Mouse (Mus musculus): ENCODE results near the gene Gm42906. TPM values are rescaled to one million over a fixed set of nuclear protein-coding genes. Genes with fewer than 3 reads are reported as not detected.

Gene Gm42906
- total RNA-seq, 2 experiments from 2014 or later = not detected

GRCm38 (mm10) chr5:151046131-151046530 is 381.8 kb downstream of the Gm42906 start:
- no peak for ATAC-seq (replicated peaks; ENCODE audit: poor library complexity)

DNA sequence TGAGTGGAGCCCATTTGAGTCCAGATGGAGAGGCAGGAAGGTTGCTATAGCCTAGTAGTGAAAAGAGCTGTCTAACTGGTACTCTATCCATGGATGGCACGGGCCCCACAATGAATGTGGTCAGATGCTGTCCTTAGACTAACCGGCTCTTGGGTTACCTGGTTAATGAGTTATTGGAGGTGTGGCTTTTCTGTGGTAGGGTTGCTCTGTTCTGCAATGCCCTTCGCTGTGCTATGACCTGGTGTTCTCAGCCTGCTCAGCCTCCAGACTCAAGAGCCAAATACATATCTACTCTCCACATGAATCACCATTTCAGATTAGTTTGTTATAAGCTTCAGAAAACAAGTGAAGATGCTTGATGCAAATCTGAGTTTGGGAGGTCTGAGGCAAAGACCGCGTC is 385.1 kb downstream of the Gm42906 start:
- ATAC-seq (replicated peaks; ENCODE audit: poor library complexity) = no peak

DNA sequence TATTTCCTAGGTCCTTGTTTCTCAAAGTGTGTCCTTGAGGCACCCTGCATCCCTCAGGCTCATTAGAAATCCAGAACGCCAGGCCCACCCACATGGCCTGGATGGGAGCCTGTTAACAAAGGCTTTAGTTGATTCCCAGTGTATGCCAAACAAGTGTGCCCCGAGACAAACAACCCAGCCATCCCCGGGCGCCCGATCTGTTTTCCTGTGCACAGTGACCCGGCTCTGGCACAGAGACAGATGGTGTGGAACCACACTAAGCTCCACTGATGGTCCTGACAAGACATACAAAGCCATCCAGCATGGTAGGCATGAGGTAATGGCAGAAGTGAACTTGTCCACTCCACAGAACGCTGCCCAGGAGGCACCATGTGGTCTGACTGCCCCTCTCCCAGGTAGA is 390.1 kb downstream of the Gm42906 start:
- ATAC-seq (replicated peaks; ENCODE audit: poor library complexity) = no peak

- ATAC-seq (replicated peaks; ENCODE audit: poor library complexity) = no peak
Observed at GRCm38 (mm10) chr5:151034715-151035512, 393.0 kb downstream of the Gm42906 start.

- no peak for ATAC-seq (replicated peaks; ENCODE audit: poor library complexity)
Observed at GRCm38 (mm10) chr5:151028906-151029305, 399.1 kb downstream of the Gm42906 start.

DNA sequence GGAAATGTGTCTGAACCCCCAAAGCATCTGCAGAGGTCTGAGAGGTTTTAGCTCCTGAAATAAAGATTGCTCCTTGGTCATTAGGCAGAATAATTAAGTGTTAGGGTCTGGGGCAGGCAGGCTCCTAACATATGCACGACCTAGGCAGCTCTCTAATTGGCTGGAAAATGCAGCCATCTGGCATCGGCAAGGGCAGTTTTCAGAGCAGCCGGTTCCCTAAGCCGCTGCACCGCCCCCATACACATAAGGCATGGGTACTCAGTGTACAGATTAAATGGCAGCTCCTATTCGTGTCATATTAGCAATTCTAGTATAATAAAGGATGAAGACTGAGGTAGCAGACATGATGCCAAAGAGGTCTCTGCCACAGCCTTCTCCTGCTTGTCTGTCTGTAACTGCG is 400.8 kb downstream of the Gm42906 start:
- ATAC-seq (replicated peaks; ENCODE audit: poor library complexity) = no peak

GRCm38 (mm10) chr5:151026069-151026468 is 401.9 kb downstream of the Gm42906 start:
- no peak for ATAC-seq (replicated peaks; ENCODE audit: poor library complexity)

GRCm38 (mm10) chr5:151024483-151024882 is 403.5 kb downstream of the Gm42906 start:
- ATAC-seq (replicated peaks; ENCODE audit: poor library complexity) = no peak

GRCm38 (mm10) chr5:151023461-151023860 is 404.5 kb downstream of the Gm42906 start:
- no peak for ATAC-seq (replicated peaks; ENCODE audit: poor library complexity)

DNA sequence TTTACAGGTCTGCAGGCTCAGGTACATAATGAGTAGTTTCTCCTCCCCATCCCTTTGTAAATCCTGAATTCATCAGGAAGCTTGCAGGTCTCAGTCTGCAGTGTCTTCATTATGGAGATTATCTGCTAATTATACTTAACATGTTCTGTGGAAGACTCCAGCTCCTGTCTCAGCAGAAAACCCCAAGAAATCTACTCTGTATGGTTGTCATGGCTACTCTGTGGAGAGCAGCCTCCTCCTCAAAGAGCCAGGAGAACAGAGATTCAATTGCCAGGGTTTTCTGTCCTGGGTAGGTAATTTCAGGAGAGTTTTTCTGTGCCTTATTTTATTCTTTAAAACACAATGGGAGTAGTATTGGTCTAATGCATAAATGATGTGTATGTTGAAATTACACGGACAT is 405.0 kb downstream of the Gm42906 start:
- no peak for ATAC-seq (replicated peaks; ENCODE audit: poor library complexity)

- no peak for ATAC-seq (replicated peaks; ENCODE audit: poor library complexity)
Observed at GRCm38 (mm10) chr5:151022026-151022425, 405.9 kb downstream of the Gm42906 start.

DNA sequence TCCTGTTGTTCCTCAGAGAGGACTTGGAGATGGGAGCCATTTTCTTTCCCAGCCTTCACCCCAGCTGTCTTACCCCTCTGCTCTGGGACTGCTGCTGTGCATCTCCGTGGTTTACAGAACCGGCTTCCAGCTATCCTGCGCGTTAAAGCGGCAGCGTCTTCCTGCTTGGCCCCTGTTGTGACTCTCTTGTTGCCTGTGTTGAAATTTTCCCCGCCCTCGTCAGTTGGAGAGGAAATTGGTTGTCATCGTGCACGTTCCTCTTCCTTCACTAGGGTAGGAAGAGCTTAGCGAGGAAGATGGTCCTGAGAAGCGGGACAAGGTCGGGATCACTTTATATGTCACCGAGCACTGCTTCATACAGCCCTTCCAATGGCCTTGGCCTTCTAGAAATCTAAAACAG is 407.1 kb downstream of the Gm42906 start:
- peak; percentile 75 for ATAC-seq (replicated peaks; ENCODE audit: poor library complexity)

DNA sequence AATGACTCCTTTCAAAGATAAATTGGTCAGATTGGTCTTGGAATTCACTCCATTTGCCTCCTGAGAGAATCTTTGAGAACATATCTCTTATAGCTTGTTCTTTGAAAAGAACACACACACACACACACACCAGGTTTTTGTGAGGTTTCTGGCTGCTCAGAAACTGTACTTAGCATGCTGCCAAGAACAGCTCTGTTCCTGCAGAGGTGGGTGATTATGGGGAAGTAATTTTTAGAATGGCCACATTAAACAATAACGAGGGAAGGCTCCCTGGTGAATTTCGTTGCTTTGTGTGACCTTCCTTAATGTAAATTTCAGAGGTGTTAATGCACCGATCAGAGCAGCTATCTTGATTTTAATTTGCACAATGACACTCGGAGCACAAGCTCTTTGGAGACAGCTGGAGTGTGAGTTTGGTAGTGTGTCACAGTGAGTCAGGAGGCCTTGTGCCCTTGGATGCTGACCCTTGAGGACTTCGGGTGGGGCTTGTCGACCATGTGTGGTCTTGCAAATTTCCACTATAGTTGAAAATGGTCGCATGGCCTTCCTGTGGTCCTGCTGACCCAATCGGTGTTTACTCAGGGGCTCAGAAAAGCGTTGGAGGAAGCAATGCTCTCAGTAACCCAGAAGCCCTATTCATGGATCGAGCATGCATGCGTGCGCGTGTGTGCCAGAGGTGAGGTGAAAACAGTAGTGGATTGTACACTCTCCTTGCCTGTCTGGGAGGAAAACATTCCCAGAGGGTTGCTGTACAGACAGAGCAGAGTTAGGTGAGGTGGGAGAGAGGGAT is 407.7 kb downstream of the Gm42906 start:
- ATAC-seq (replicated peaks; ENCODE audit: poor library complexity) = no peak

DNA sequence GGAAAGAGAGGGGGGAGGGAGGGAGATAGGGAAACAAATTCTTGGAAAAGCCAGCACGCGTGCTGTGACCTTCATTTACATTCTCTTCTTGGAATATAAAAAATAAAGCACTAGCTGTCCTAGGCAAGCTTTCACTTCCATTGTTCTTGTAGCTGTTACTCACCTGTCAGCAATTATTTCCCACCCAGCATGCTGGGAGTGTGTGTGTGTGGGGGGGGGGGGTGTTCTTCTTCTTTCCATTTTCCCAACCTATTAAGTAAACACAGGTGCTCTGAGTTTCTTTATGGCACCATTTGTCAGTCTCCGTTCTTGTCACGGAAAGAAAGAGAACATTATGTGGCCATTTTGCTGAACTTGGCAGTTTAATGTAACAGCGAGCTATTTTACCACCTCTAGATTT is 409.0 kb downstream of the Gm42906 start:
- ATAC-seq (replicated peaks; ENCODE audit: poor library complexity) = no peak

GRCm38 (mm10) chr5:151018450-151018849 is 409.5 kb downstream of the Gm42906 start:
- no peak for ATAC-seq (replicated peaks; ENCODE audit: poor library complexity)

Other genes starting within 250 kb of the Gm42906 start
- gene Stard13, start 194.3 kb downstream of the Gm42906 start, total RNA-seq (2015) = not detected in 2 replicates
- not detected in 2 replicates for gene Stard13, start 194.3 kb downstream of the Gm42906 start, total RNA-seq (2017)
- gene Vmn2r18, start 177.9 kb upstream of the Gm42906 start, total RNA-seq (2015) = not detected in 2 replicates
- not detected in 2 replicates for gene Vmn2r18, start 177.9 kb upstream of the Gm42906 start, total RNA-seq (2017)
- 95.4 and 104 TPM in 2 replicates for gene Rfc3, start 223.1 kb upstream of the Gm42906 start, total RNA-seq (2015)
- gene Rfc3, start 223.1 kb upstream of the Gm42906 start, total RNA-seq (2017) = 50.3 and 55.6 TPM in 2 replicates